ENCODE assay signal across 28 mouse cellular contexts in the genomic region with DNA sequence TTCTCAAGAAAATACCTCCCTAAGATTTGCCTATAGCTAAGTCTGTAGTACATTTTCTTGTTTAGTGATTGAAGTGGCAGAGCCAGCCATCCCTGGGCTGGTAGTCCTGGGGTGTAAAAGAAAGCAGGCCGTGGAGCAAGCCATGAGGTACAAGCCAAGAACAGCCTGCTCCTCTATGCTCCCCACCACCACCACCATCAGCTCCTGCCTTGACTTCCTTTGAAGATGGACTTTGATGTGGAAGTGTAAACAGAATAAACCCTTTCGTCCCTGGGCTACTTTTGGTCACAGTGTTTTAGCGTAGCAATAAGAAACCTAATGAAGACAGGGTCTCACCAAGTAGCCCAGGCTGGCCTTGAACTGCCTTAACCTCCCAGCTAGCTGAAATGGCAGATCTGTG. TPM values are rescaled to one million over a fixed set of nuclear protein-coding genes. Genes with fewer than 3 reads are reported as not detected.
"Had no signal": no experiment of that assay in that cellular context is flagged by ENCODE, and none has a peak within 500 bp of the region (broad histone marks: within the 10 kb centered on the region; RNA-seq: fewer than 3 reads in every experiment).

No protein-coding gene starts in this region.

- H3K27ac ChIP-seq: limb, embryonic 10.5 days; limb, embryonic 13.5 days; liver, embryonic 15.5 days; lung, embryonic 15.5 days; midbrain, embryonic 10.5 days; neural tube, embryonic 12.5 days; neural tube, embryonic 15.5 days; stomach, postnatal 0 days had no signal

- H3K36me3 ChIP-seq: limb, embryonic 10.5 days; limb, embryonic 13.5 days; liver, embryonic 12.5 days; liver, embryonic 15.5 days; lung, embryonic 15.5 days; midbrain, embryonic 10.5 days; neural tube, embryonic 12.5 days; neural tube, embryonic 15.5 days had no signal

- H3K4me1 ChIP-seq: limb, embryonic 13.5 days; lung, embryonic 15.5 days; neural tube, embryonic 12.5 days; neural tube, embryonic 15.5 days had no signal

- H3K9ac ChIP-seq: limb, embryonic 13.5 days; liver, embryonic 12.5 days; liver, embryonic 15.5 days; lung, embryonic 15.5 days; neural tube, embryonic 12.5 days; neural tube, embryonic 15.5 days had no signal

- H3K9me3 ChIP-seq: limb, embryonic 10.5 days; limb, embryonic 13.5 days; liver, embryonic 12.5 days; liver, embryonic 15.5 days; lung, embryonic 15.5 days; megakaryocyte, embryonic 14.5 days; midbrain, embryonic 10.5 days; neural tube, embryonic 12.5 days; neural tube, embryonic 15.5 days had no signal

- DNase-seq: kidney, adult 18-20 months; kidney, adult 9 months; kidney, postnatal 14 days; kidney, postnatal 4 days; liver; lung, adult 18-20 months; lung, postnatal 10 days; lung, postnatal 36 days; midbrain, embryonic 14.5 days; right cerebral cortex, adult 18-20 months; right cerebral cortex, postnatal 14 days; right cerebral cortex, postnatal 4 days; thymus, adult 18-20 months had no signal

- H3K27me3 ChIP-seq: liver, embryonic 12.5 days; lung, embryonic 15.5 days; neural tube, embryonic 12.5 days; neural tube, embryonic 15.5 days had no signal

- H3K4me3 ChIP-seq: limb, embryonic 10.5 days; limb, embryonic 13.5 days; liver, embryonic 12.5 days; liver, embryonic 15.5 days; lung, embryonic 15.5 days; megakaryocyte, embryonic 14.5 days; midbrain, embryonic 10.5 days; neural tube, embryonic 12.5 days; neural tube, embryonic 15.5 days had no signal

RNA-seq across cellular contexts. Expression of a gene that starts 2.3 kb away (rescaled TPM):
- total RNA-seq: layer of hippocampus, adult 18-20 months; layer of hippocampus, postnatal 25 days; left cerebral cortex, adult 18-20 months; left cerebral cortex, postnatal 25 days had no signal
- polyA plus RNA-seq: kidney, embryonic 16.5 days; limb, embryonic 10.5 days; midbrain, embryonic 10.5 days; midbrain, embryonic 14.5 days; neural tube, embryonic 15.5 days; stomach, postnatal 0 days had no signal
